In the genomic region with DNA sequence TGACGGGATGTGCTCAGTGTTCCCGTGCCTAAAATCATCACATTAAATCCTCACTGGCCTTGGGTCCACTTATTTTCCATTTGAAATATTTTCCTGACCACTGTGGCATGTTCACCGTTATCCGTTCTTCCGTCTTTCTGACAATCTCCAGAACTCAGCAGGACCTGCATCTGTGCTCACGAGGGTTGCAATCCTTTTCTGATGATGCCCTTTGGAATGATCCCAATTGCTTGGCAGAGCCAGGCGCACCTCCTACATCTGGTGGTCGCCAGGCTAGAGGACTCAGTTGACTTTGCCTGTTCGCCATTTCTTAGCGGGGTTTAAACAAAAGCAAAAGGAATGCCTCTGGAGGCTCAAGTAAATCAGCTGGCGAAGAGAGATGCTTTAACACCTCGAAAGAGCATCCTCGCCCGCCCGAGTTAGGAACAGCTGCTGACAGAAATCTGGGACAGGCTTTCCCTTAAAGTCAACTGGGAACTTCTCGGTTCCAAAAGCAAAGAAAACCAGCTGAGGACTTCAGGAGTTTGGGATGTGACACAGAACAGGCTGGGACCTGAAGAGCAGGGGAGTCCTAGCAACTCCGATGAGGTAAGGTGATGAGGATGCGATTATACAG, we compare ENCODE assay signal across 22 mouse cellular contexts.
DNase-seq lines count a peak whose midpoint lies in the region; ATAC-seq and TF ChIP-seq lines count a peak whose summit lies in the region.
"Had no signal": no experiment of that assay in that cellular context is flagged by ENCODE, and none has a peak within 500 bp of the region (broad histone marks: within the 10 kb centered on the region; RNA-seq: fewer than 3 reads in every experiment).

No protein-coding gene starts in this region.

- no peak for DNase-seq in cerebellum, adult 11 months
- peak; percentile 8 to 15 for DNase-seq in heart, postnatal 10 days
- peak; percentile 21 to 29 for DNase-seq in right cerebral cortex, adult 2 months (ENCODE audit: low spot score in 2 of 2)
- DNase-seq in adrenal gland, adult 18-20 months (ENCODE audit: low spot score in 2 of 2) = no peak
- DNase-seq in spleen, postnatal 36 days (ENCODE audit: low spot score in 2 of 2) = no peak
- DNase-seq: adrenal gland, postnatal 10 days; cerebellum, adult 11-12 months; kidney, postnatal 36 days; layer of hippocampus, adult 9-11 months; liver, postnatal 0 days; lung, postnatal 10 days; midbrain, embryonic 14.5 days; spleen, adult 18-20 months; thymus, adult 2 months had no signal

- TF ChIP-seq POLR2A in cortical plate, adult 2 months (IDR thresholded peaks at IDR 0.05; ENCODE audit: extremely low read depth, insufficient read depth, low read length) = no peak

- H3K4me2 ChIP-seq in heart, embryonic 11.5 days = no peak overlapping the region
- H3K4me2 ChIP-seq: forebrain, embryonic 12.5 days had no signal

- H3K27ac ChIP-seq in heart, embryonic 11.5 days (ENCODE audit: low read depth, low read length) = no peak overlapping the region
- H3K27ac ChIP-seq in cortical plate, adult 2 months (ENCODE audit: insufficient read depth, low read length) = no peak overlapping the region
- H3K27ac ChIP-seq: forebrain, embryonic 12.5 days; limb, embryonic 10.5 days had no signal

- no peaks in the 10 kb centered on the region for H3K9me3 ChIP-seq in heart, embryonic 11.5 days (replicated peaks; ENCODE audit: control insufficient read depth, low read length)
- H3K9me3 ChIP-seq: forebrain, embryonic 12.5 days; limb, embryonic 10.5 days had no signal

- H3K4me1 ChIP-seq in heart, embryonic 11.5 days (ENCODE audit: control insufficient read depth, insufficient read depth, low read length) = 0 out of 2 replicates have a peak, but pooled peaks cover 2% of the 10 kb centered on the region
- H3K4me1 ChIP-seq in cortical plate, adult 2 months (ENCODE audit: control insufficient read depth, insufficient read depth, low read length) = no peaks in the 10 kb centered on the region

- ATAC-seq in cerebellum, adult (ENCODE audit: insufficient number of reproducible peaks, low FRiP score, low TSS enrichment) = 0 out of 2 replicates have a peak, but pooled peaks have one; percentile 6
- no peak for ATAC-seq in heart, embryonic 11.5 days (replicated peaks; ENCODE audit: insufficient number of reproducible peaks, low FRiP score, low TSS enrichment)
- ATAC-seq: inflammation-experienced regulatory T-cells, adult 6 months; liver, postnatal 0 days; Patski had no signal

- no peak overlapping the region for H3K9ac ChIP-seq in heart, embryonic 11.5 days (ENCODE audit: low read depth, low read length)
- H3K9ac ChIP-seq: forebrain, embryonic 12.5 days; liver, postnatal 0 days had no signal

- H3K27me3 ChIP-seq in heart, embryonic 11.5 days (ENCODE audit: control insufficient read depth, insufficient read depth, low read length) = no peaks in the 10 kb centered on the region
- H3K27me3 ChIP-seq: Patski had no signal

- intact Hi-C loops in heart, postnatal 10 days (cut with DNase I) = no loop called here

- WGBS in heart, embryonic 11.5 days (ENCODE audit: insufficient replicate concordance) = 80% methylated on average over 18 of the region's 18 CpGs

- TF ChIP-seq CTCF in cortical plate, adult 2 months (IDR thresholded peaks at IDR 0.05; ENCODE audit: extremely low read depth, insufficient read depth, low read length) = no peak

- H3K4me3 ChIP-seq in heart, embryonic 11.5 days (ENCODE audit: low read depth, low read length) = no peak overlapping the region
- 0 out of 2 replicates have a peak overlapping the region, but pooled peaks have one; percentile 12 for H3K4me3 ChIP-seq in cortical plate, adult 2 months (ENCODE audit: insufficient read depth, low read length)
- H3K4me3 ChIP-seq: forebrain, embryonic 12.5 days; limb, embryonic 10.5 days; myocyte had no signal

- H3K36me3 ChIP-seq in heart, embryonic 11.5 days (ENCODE audit: control insufficient read depth, insufficient read depth, low read length) = no peaks in the 10 kb centered on the region
- H3K36me3 ChIP-seq: forebrain, embryonic 12.5 days; limb, embryonic 10.5 days had no signal

Comparison
In these comparisons a context has a peak if more than half of its experiments do, and no peak if none do; other contexts are left out.
1. DNase-seq: peak in heart, postnatal 10 days (2 of 2) and right cerebral cortex, adult 2 months (2 of 2); none in cerebellum, adult 11 months (single experiment), adrenal gland, adult 18-20 months (0 of 2) and spleen, postnatal 36 days (0 of 2).